Mouse (Mus musculus): ENCODE data around the gene Prkn. TPM values are rescaled to one million over a fixed set of nuclear protein-coding genes. Genes with fewer than 3 reads are reported as not detected.

The Prkn gene
- polyA plus RNA-seq, 1 experiment from 2014 or later, result 1.7 TPM

- Histone ChIP-seq H3K4me3 (ENCODE audit: low read depth, low read length) (no peak overlapping the region), H3K27me3 (ENCODE audit: control insufficient read depth, insufficient read depth, low read length) (no peaks in the 10 kb centered on the region), H3K9me3 (replicated peaks; ENCODE audit: control insufficient read depth, low read length) (no peaks in the 10 kb centered on the region), H3K4me2 (no peak overlapping the region), H3K4me1 (ENCODE audit: control insufficient read depth, insufficient read depth, low read length) (no peaks in the 10 kb centered on the region), H3K9ac (ENCODE audit: low read depth, low read length) (no peak overlapping the region), H3K36me3 (ENCODE audit: control insufficient read depth, insufficient read depth, low read length) (no peaks in the 10 kb centered on the region), H3K27ac (ENCODE audit: low read depth, low read length) (no peak overlapping the region)
- WGBS (ENCODE audit: insufficient replicate concordance), result 66% methylated on average over 7 of the region's 7 CpGs
- no peak for ATAC-seq (replicated peaks; ENCODE audit: insufficient number of reproducible peaks, low FRiP score, low TSS enrichment)
These were observed 34.3 kb downstream of the Prkn start for GRCm38 (mm10) chr17:10874208-10875187.

- no peak overlapping the region for H3K27ac ChIP-seq (ENCODE audit: low read depth, low read length)
- H3K36me3 ChIP-seq (ENCODE audit: control insufficient read depth, insufficient read depth, low read length), result no peaks in the 10 kb centered on the region
- no peaks in the 10 kb centered on the region for H3K9me3 ChIP-seq (replicated peaks; ENCODE audit: control insufficient read depth, low read length)
- H3K27me3 ChIP-seq (ENCODE audit: control insufficient read depth, insufficient read depth, low read length), result no peaks in the 10 kb centered on the region
- no peak overlapping the region for H3K9ac ChIP-seq (ENCODE audit: low read depth, low read length)
- H3K4me3 ChIP-seq (ENCODE audit: low read depth, low read length), result no peak overlapping the region
- ATAC-seq (replicated peaks; ENCODE audit: insufficient number of reproducible peaks, low FRiP score, low TSS enrichment), result no peak
- no peaks in the 10 kb centered on the region for H3K4me1 ChIP-seq (ENCODE audit: control insufficient read depth, insufficient read depth, low read length)
- no peak overlapping the region for H3K4me2 ChIP-seq
- 72% methylated on average over 5 of the region's 5 CpGs for WGBS (ENCODE audit: insufficient replicate concordance)
These were observed 38.8 kb downstream of the Prkn start for GRCm38 (mm10) chr17:10878986-10879385.

- H3K4me1 ChIP-seq (ENCODE audit: control insufficient read depth, insufficient read depth, low read length), result no peaks in the 10 kb centered on the region
- H3K9me3 ChIP-seq (replicated peaks; ENCODE audit: control insufficient read depth, low read length), result no peaks in the 10 kb centered on the region
- no peak overlapping the region for H3K27ac ChIP-seq (ENCODE audit: low read depth, low read length)
- H3K36me3 ChIP-seq (ENCODE audit: control insufficient read depth, insufficient read depth, low read length), result no peaks in the 10 kb centered on the region
- H3K27me3 ChIP-seq (ENCODE audit: control insufficient read depth, insufficient read depth, low read length), result no peaks in the 10 kb centered on the region
- no peak for ATAC-seq (replicated peaks; ENCODE audit: insufficient number of reproducible peaks, low FRiP score, low TSS enrichment)
- no peak overlapping the region for H3K9ac ChIP-seq (ENCODE audit: low read depth, low read length)
- H3K4me2 ChIP-seq, result no peak overlapping the region
- H3K4me3 ChIP-seq (ENCODE audit: low read depth, low read length), result no peak overlapping the region
- 66% methylated on average over 1 of the region's 1 CpGs for WGBS (ENCODE audit: insufficient replicate concordance)
These were observed 42.1 kb downstream of the Prkn start for GRCm38 (mm10) chr17:10882260-10882659.

GRCm38 (mm10) chr17:10887924-10888323 lies 47.7 kb downstream of the Prkn start:
- Histone ChIP-seq H3K9me3 (replicated peaks; ENCODE audit: control insufficient read depth, low read length) (no peaks in the 10 kb centered on the region), H3K4me2 (no peak overlapping the region)
- 35% methylated on average over 4 of the region's 4 CpGs for WGBS (ENCODE audit: insufficient replicate concordance)

GRCm38 (mm10) chr17:10901686-10902228 lies 61.6 kb downstream of the Prkn start:
- Histone ChIP-seq H3K4me1 (ENCODE audit: control insufficient read depth, insufficient read depth, low read length) (no peaks in the 10 kb centered on the region), H3K27ac (ENCODE audit: low read depth, low read length) (no peak overlapping the region), H3K9me3 (replicated peaks; ENCODE audit: control insufficient read depth, low read length) (no peaks in the 10 kb centered on the region), H3K27me3 (ENCODE audit: control insufficient read depth, insufficient read depth, low read length) (no peaks in the 10 kb centered on the region), H3K36me3 (ENCODE audit: control insufficient read depth, insufficient read depth, low read length) (no peaks in the 10 kb centered on the region), H3K4me2 (no peak overlapping the region), H3K4me3 (ENCODE audit: low read depth, low read length) (no peak overlapping the region), H3K9ac (ENCODE audit: low read depth, low read length) (no peak overlapping the region)
- 74% methylated on average over 3 of the region's 3 CpGs for WGBS (ENCODE audit: insufficient replicate concordance)
- ATAC-seq (replicated peaks; ENCODE audit: insufficient number of reproducible peaks, low FRiP score, low TSS enrichment), result no peak

More at GRCm38 (mm10) chr17:10887924-10888323, 47.7 kb downstream of the Prkn start:
- no peak overlapping the region for H3K9ac ChIP-seq (ENCODE audit: low read depth, low read length)
- H3K36me3 ChIP-seq (ENCODE audit: control insufficient read depth, insufficient read depth, low read length), result no peaks in the 10 kb centered on the region
- no peaks in the 10 kb centered on the region for H3K4me1 ChIP-seq (ENCODE audit: control insufficient read depth, insufficient read depth, low read length)
- no peak overlapping the region for H3K4me3 ChIP-seq (ENCODE audit: low read depth, low read length)
- no peaks in the 10 kb centered on the region for H3K27me3 ChIP-seq (ENCODE audit: control insufficient read depth, insufficient read depth, low read length)
- no peak overlapping the region for H3K27ac ChIP-seq (ENCODE audit: low read depth, low read length)
- ATAC-seq (replicated peaks; ENCODE audit: insufficient number of reproducible peaks, low FRiP score, low TSS enrichment), result no peak

GRCm38 (mm10) chr17:10936698-10937097 lies 96.5 kb downstream of the Prkn start:
- Histone ChIP-seq H3K4me1 (ENCODE audit: control insufficient read depth, insufficient read depth, low read length) (0 out of 2 replicates have a peak, but pooled peaks cover 3% of the 10 kb centered on the region), H3K27me3 (ENCODE audit: control insufficient read depth, insufficient read depth, low read length) (no peaks in the 10 kb centered on the region), H3K27ac (ENCODE audit: low read depth, low read length) (no peak overlapping the region), H3K4me3 (ENCODE audit: low read depth, low read length) (no peak overlapping the region), H3K9ac (ENCODE audit: low read depth, low read length) (no peak overlapping the region), H3K4me2 (no peak overlapping the region), H3K9me3 (replicated peaks; ENCODE audit: control insufficient read depth, low read length) (no peaks in the 10 kb centered on the region), H3K36me3 (ENCODE audit: control insufficient read depth, insufficient read depth, low read length) (no peaks in the 10 kb centered on the region)
- ATAC-seq (replicated peaks; ENCODE audit: insufficient number of reproducible peaks, low FRiP score, low TSS enrichment), result no peak

- Histone ChIP-seq H3K36me3 (ENCODE audit: control insufficient read depth, insufficient read depth, low read length) (no peaks in the 10 kb centered on the region), H3K9me3 (replicated peaks; ENCODE audit: control insufficient read depth, low read length) (no peaks in the 10 kb centered on the region), H3K4me1 (ENCODE audit: control insufficient read depth, insufficient read depth, low read length) (0 out of 2 replicates have a peak, but pooled peaks cover 3% of the 10 kb centered on the region), H3K9ac (ENCODE audit: low read depth, low read length) (no peak overlapping the region), H3K4me2 (no peak overlapping the region), H3K27me3 (ENCODE audit: control insufficient read depth, insufficient read depth, low read length) (no peaks in the 10 kb centered on the region), H3K27ac (ENCODE audit: low read depth, low read length) (no peak overlapping the region), H3K4me3 (ENCODE audit: low read depth, low read length) (no peak overlapping the region)
- no peak for ATAC-seq (replicated peaks; ENCODE audit: insufficient number of reproducible peaks, low FRiP score, low TSS enrichment)
- 43% methylated on average over 8 of the region's 8 CpGs for WGBS (ENCODE audit: insufficient replicate concordance)
These were observed 97.7 kb downstream of the Prkn start for GRCm38 (mm10) chr17:10937844-10938243.

- no peak overlapping the region for H3K27ac ChIP-seq (ENCODE audit: low read depth, low read length)
- H3K9ac ChIP-seq (ENCODE audit: low read depth, low read length), result no peak overlapping the region
- no peak overlapping the region for H3K4me3 ChIP-seq (ENCODE audit: low read depth, low read length)
- no peaks in the 10 kb centered on the region for H3K27me3 ChIP-seq (ENCODE audit: control insufficient read depth, insufficient read depth, low read length)
- no peaks in the 10 kb centered on the region for H3K36me3 ChIP-seq (ENCODE audit: control insufficient read depth, insufficient read depth, low read length)
- H3K4me1 ChIP-seq (ENCODE audit: control insufficient read depth, insufficient read depth, low read length), result 0 out of 2 replicates have a peak, but pooled peaks cover 3% of the 10 kb centered on the region
- H3K4me2 ChIP-seq, result no peak overlapping the region
- ATAC-seq (replicated peaks; ENCODE audit: insufficient number of reproducible peaks, low FRiP score, low TSS enrichment), result no peak
- WGBS (ENCODE audit: insufficient replicate concordance), result 59% methylated on average over 1 of the region's 1 CpGs
- H3K9me3 ChIP-seq (replicated peaks; ENCODE audit: control insufficient read depth, low read length), result peaks cover 4% of the 10 kb centered on the region; the same call in 1 of the 2 replicates
These were observed 98.6 kb downstream of the Prkn start for GRCm38 (mm10) chr17:10938755-10939154.

All from heart, embryonic 11.5 days (tissue).